Mouse (Mus musculus): ENCODE measurements around the gene Ndufs4. TPM values are rescaled to one million over a fixed set of nuclear protein-coding genes. Genes with fewer than 3 reads are reported as not detected.

The Ndufs4 gene
- polyA plus RNA-seq, 1 experiment from 2014 or later: 235 TPM

DNA sequence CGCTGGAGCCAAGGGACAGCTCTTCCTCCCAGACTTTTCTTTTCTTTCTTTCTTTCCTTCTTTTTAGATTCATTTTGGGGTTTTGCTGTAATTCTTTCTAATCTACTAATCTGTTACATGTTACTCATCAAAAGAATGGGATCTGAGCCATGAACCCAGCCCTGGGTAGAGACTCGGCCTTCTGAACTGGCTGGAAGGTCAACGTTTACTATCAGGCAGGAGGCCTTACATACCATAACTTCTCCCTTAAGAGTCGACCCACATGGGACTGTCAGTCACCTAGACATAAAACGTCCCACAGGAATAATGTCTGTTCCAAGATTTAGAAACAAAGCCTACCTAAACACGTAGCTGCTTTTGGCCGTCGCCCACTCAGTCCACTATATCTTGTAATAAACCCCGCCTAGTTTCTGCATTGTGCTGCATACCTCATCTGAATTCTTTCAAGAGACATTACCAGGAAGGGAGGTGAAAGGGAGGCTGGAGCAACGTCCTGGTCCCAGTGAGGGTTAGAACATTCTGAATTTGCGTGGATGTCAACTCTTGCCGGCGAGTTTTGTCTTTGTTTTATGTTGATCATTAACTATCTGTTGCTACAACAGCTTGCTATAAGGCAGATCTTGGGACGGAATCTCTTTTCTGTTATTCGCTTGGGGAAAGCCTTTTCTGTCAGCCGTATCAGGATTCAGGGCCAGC is 116.5 kb downstream of the Ndufs4 start:
- Histone ChIP-seq H3K27ac (ENCODE audit: low read depth, low read length) (no peak overlapping the region), H3K9me3 (ENCODE audit: control insufficient read depth, low read length) (no peaks in the 10 kb centered on the region), H3K27me3 (replicated peaks; ENCODE audit: control insufficient read depth, insufficient read depth, low read length) (no peaks in the 10 kb centered on the region), H3K4me3 (ENCODE audit: low read depth, low read length) (no peak overlapping the region), H3K36me3 (ENCODE audit: control insufficient read depth, insufficient read depth, low read length) (no peaks in the 10 kb centered on the region), H3K9ac (ENCODE audit: low read depth, low read length) (no peak overlapping the region), H3K4me2 (no peak overlapping the region), H3K4me1 (replicated peaks; ENCODE audit: control insufficient read depth, insufficient read depth, low read length) (no peaks in the 10 kb centered on the region)
- no peak for DNase-seq (ENCODE audit: low spot score)
- 73% methylated on average over 16 of the region's 16 CpGs for WGBS
- peak; percentile 43; the same call in 1 of the 2 replicates for ATAC-seq (replicated peaks; ENCODE audit: low FRiP score)

- H3K4me3 ChIP-seq (ENCODE audit: low read depth, low read length): no peak overlapping the region
- H3K36me3 ChIP-seq (ENCODE audit: control insufficient read depth, insufficient read depth, low read length): no peaks in the 10 kb centered on the region
- DNase-seq (ENCODE audit: low spot score): no peak
- H3K27me3 ChIP-seq (replicated peaks; ENCODE audit: control insufficient read depth, insufficient read depth, low read length): no peaks in the 10 kb centered on the region
- no peaks in the 10 kb centered on the region for H3K9me3 ChIP-seq (ENCODE audit: control insufficient read depth, low read length)
- H3K4me1 ChIP-seq (replicated peaks; ENCODE audit: control insufficient read depth, insufficient read depth, low read length): no peaks in the 10 kb centered on the region
- WGBS: 91% methylated on average over 9 of the region's 9 CpGs
- H3K4me2 ChIP-seq: no peak overlapping the region
- no peak overlapping the region for H3K27ac ChIP-seq (ENCODE audit: low read depth, low read length)
- ATAC-seq (replicated peaks; ENCODE audit: low FRiP score): no peak
- H3K9ac ChIP-seq (ENCODE audit: low read depth, low read length): no peak overlapping the region
Observed at GRCm38 (mm10) chr13:114267741-114268140, 120.3 kb downstream of the Ndufs4 start.

- Histone ChIP-seq H3K36me3 (ENCODE audit: control insufficient read depth, insufficient read depth, low read length) (no peaks in the 10 kb centered on the region), H3K4me3 (ENCODE audit: low read depth, low read length) (no peak overlapping the region), H3K4me1 (replicated peaks; ENCODE audit: control insufficient read depth, insufficient read depth, low read length) (no peaks in the 10 kb centered on the region), H3K27me3 (replicated peaks; ENCODE audit: control insufficient read depth, insufficient read depth, low read length) (no peaks in the 10 kb centered on the region), H3K9me3 (ENCODE audit: control insufficient read depth, low read length) (no peaks in the 10 kb centered on the region), H3K4me2 (no peak overlapping the region), H3K9ac (ENCODE audit: low read depth, low read length) (no peak overlapping the region), H3K27ac (ENCODE audit: low read depth, low read length) (no peak overlapping the region)
- no peak for DNase-seq (ENCODE audit: low spot score)
- WGBS: 76% methylated on average over 7 of the region's 7 CpGs
- ATAC-seq (replicated peaks; ENCODE audit: low FRiP score): no peak
Observed at GRCm38 (mm10) chr13:114260486-114261205, 127.4 kb downstream of the Ndufs4 start.

- no peaks in the 10 kb centered on the region for H3K36me3 ChIP-seq (ENCODE audit: control insufficient read depth, insufficient read depth, low read length)
- 88% methylated on average over 10 of the region's 10 CpGs for WGBS
- no peaks in the 10 kb centered on the region for H3K9me3 ChIP-seq (ENCODE audit: control insufficient read depth, low read length)
- no peak for DNase-seq (ENCODE audit: low spot score)
- no peaks in the 10 kb centered on the region for H3K27me3 ChIP-seq (replicated peaks; ENCODE audit: control insufficient read depth, insufficient read depth, low read length)
- no peak overlapping the region for H3K27ac ChIP-seq (ENCODE audit: low read depth, low read length)
- ATAC-seq (replicated peaks; ENCODE audit: low FRiP score): no peak
- no peak overlapping the region for H3K9ac ChIP-seq (ENCODE audit: low read depth, low read length)
- H3K4me3 ChIP-seq (ENCODE audit: low read depth, low read length): no peak overlapping the region
- no peak overlapping the region for H3K4me2 ChIP-seq
- no peaks in the 10 kb centered on the region for H3K4me1 ChIP-seq (replicated peaks; ENCODE audit: control insufficient read depth, insufficient read depth, low read length)
Observed at GRCm38 (mm10) chr13:114254697-114255096, 133.4 kb downstream of the Ndufs4 start.

Other genes with a start within 250 kb of the Ndufs4 start
- 16.5 and 19.5 TPM in 2 replicates for gene Fst, start 70.7 kb upstream of the Ndufs4 start, polyA plus RNA-seq (2014; fragmentation: Nextera tagmentation; extraction: Ambion mirVana)